ENCODE assay signal across 32 mouse cellular contexts in the genomic region with DNA sequence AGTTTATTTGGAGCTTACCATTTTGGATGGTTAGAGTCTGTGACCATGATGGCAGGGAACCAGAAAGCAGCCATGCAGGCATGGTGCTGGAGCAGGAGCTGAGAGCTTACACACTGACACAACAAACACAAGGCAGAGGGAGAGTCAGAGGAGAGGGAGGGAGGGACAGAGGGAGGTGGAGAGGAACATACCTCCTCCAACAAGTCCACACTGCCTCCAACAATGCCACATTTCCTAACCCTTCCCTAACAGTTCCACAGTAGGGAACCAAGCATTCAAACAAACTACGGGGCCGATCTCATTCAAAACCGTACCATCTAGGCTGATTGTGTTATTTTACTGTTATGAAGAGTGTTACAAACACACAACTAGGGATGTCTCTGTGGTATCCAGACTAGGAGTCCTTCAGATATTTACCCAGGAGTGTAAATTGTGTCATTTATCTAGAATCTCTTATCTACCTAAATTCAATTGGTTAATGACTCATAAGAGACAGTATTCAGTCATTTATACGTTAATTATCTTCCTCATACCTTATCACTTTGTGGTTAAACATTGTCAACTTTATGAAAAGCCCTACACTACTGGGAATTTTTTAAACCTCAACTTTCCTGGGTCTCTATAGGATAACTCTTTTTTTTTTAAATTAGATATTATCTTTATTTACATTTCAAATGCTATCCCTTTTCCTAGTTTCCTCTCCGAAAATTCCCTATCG. TPM values are rescaled to one million over a fixed set of nuclear protein-coding genes. Genes with fewer than 3 reads are reported as not detected.
DNase-seq lines count a peak whose midpoint lies in the region; ATAC-seq and TF ChIP-seq lines count a peak whose summit lies in the region.
"Had no signal": no experiment of that assay in that cellular context is flagged by ENCODE, and none has a peak within 500 bp of the region (broad histone marks: within the 10 kb centered on the region; RNA-seq: fewer than 3 reads in every experiment).

No protein-coding gene starts in this region.

- no peak for TF ChIP-seq RAD21 in MEL (IDR thresholded peaks at IDR 0.05; ENCODE audit: low read depth, low read length)

- TF ChIP-seq CTCF in MEL (IDR thresholded peaks at IDR 0.05 in 2 of 3, conservative IDR thresholded peaks at IDR 0.05 in 1 of 3; ENCODE audit: control insufficient read depth in 1 of 3, insufficient read depth in 1 of 3, low read depth in 2 of 3, low read length in 3 of 3, poor library complexity in 1 of 3, severe bottlenecking in 1 of 3), result no peak
- no peak for TF ChIP-seq CTCF in small intestine, adult 2 months (IDR thresholded peaks at IDR 0.05; ENCODE audit: extremely low read depth, insufficient read length, insufficient replicate concordance, low read depth, low read length)

- H3K27ac ChIP-seq in MEL (ENCODE audit: control insufficient read depth, low read depth, low read length), result no peak overlapping the region
- no peak overlapping the region for H3K27ac ChIP-seq in intestine, embryonic 14.5 days (ENCODE audit: low read depth)
- H3K27ac ChIP-seq in intestine, embryonic 16.5 days (ENCODE audit: low read length), result peak overlapping the region; percentile 69
- peak overlapping the region; percentile 59 for H3K27ac ChIP-seq in small intestine, adult 2 months (ENCODE audit: insufficient read depth, low read depth, low read length)
- H3K27ac ChIP-seq in hindbrain, embryonic 14.5 days, result no peak overlapping the region
- H3K27ac ChIP-seq: embryonic facial prominence, embryonic 13.5 days; embryonic facial prominence, embryonic 15.5 days; forebrain, embryonic 10.5 days; forebrain, embryonic 12.5 days had no signal

- peak in 1 of 2 experiments; percentile 16; a peak in 2 of 4 replicates for TF ChIP-seq EP300 in MEL (IDR thresholded peaks at IDR 0.05; ENCODE audit: low read depth in 1 of 2, low read length in 2 of 2)

- H3K27me3 ChIP-seq in MEL (ENCODE audit: control insufficient read depth in 1 of 2, insufficient read depth in 2 of 2, low read length in 2 of 2), result peaks cover 0 to 4% of the 10 kb centered on the region in 2 experiments; a peak in 2 of 4 replicates
- no peaks in the 10 kb centered on the region for H3K27me3 ChIP-seq in intestine, embryonic 14.5 days (replicated peaks; ENCODE audit: control insufficient read depth, insufficient read depth, low read length)
- H3K27me3 ChIP-seq in intestine, embryonic 16.5 days (replicated peaks; ENCODE audit: control insufficient read depth, insufficient read depth, low read length), result no peaks in the 10 kb centered on the region
- H3K27me3 ChIP-seq in small intestine, adult 2 months (ENCODE audit: control insufficient read depth, insufficient read depth, low read length), result no peaks in the 10 kb centered on the region; the same call in 1 of the 2 replicates
- H3K27me3 ChIP-seq in hindbrain, embryonic 14.5 days (ENCODE audit: control insufficient read depth, insufficient read depth, low read length), result no peaks in the 10 kb centered on the region
- H3K27me3 ChIP-seq: embryonic facial prominence, embryonic 13.5 days; embryonic facial prominence, embryonic 15.5 days; forebrain, embryonic 12.5 days; Patski had no signal

- no peak overlapping the region for H3K4me2 ChIP-seq in intestine, embryonic 14.5 days (ENCODE audit: low read length)
- no peak overlapping the region for H3K4me2 ChIP-seq in intestine, embryonic 16.5 days (ENCODE audit: low read depth, low read length)
- no peak overlapping the region for H3K4me2 ChIP-seq in hindbrain, embryonic 14.5 days (replicated peaks)
- H3K4me2 ChIP-seq: embryonic facial prominence, embryonic 13.5 days; embryonic facial prominence, embryonic 15.5 days; forebrain, embryonic 12.5 days had no signal

- H3K4me1 ChIP-seq in MEL (ENCODE audit: control insufficient read depth in 1 of 2, insufficient read depth in 2 of 2, low read length in 2 of 2), result no peaks in the 10 kb centered on the region
- no peaks in the 10 kb centered on the region for H3K4me1 ChIP-seq in intestine, embryonic 14.5 days (replicated peaks; ENCODE audit: control insufficient read depth, insufficient read depth, low read length)
- peaks cover 6% of the 10 kb centered on the region; the same call in 1 of the 2 replicates for H3K4me1 ChIP-seq in intestine, embryonic 16.5 days (ENCODE audit: control insufficient read depth, insufficient read depth, low read length)
- peaks cover 11% of the 10 kb centered on the region; the same call in 1 of the 2 replicates for H3K4me1 ChIP-seq in small intestine, adult 2 months (ENCODE audit: control insufficient read depth, insufficient read depth, insufficient read length, low read length)
- H3K4me1 ChIP-seq in hindbrain, embryonic 14.5 days (replicated peaks; ENCODE audit: control insufficient read depth, insufficient read depth, low read length), result no peaks in the 10 kb centered on the region
- H3K4me1 ChIP-seq: embryonic facial prominence, embryonic 13.5 days; embryonic facial prominence, embryonic 15.5 days; forebrain, embryonic 10.5 days; forebrain, embryonic 12.5 days had no signal

- DNase-seq in MEL (ENCODE audit: low read depth, low spot score), result no peak
- DNase-seq in intestine, embryonic 14.5 days (ENCODE audit: low spot score), result peak; percentile 38
- DNase-seq in adrenal gland, adult 18-20 months (ENCODE audit: low spot score in 2 of 2), result no peak
- DNase-seq in hindbrain, embryonic 14.5 days (ENCODE audit: low spot score), result no peak
- no peak for DNase-seq in frontal cortex, postnatal 10 days (ENCODE audit: low spot score in 2 of 2)
- DNase-seq: adrenal gland, adult 2 months; adrenal gland, postnatal 10 days; adrenal gland, postnatal 25 days; cerebellum, adult 11 months; cerebellum, adult 18-20 months; cerebellum, adult 8-10 months; cerebellum, adult 9-11 months; cerebellum, postnatal 14 days; cerebellum, postnatal 36 days; embryo, embryonic 11 days had no signal

- no peaks in the 10 kb centered on the region for H3K9me3 ChIP-seq in MEL (replicated peaks; ENCODE audit: insufficient read depth, low read length)
- no peaks in the 10 kb centered on the region for H3K9me3 ChIP-seq in intestine, embryonic 14.5 days (ENCODE audit: control insufficient read depth, low read length)
- no peaks in the 10 kb centered on the region for H3K9me3 ChIP-seq in intestine, embryonic 16.5 days (ENCODE audit: control insufficient read depth, low read length)
- no peaks in the 10 kb centered on the region for H3K9me3 ChIP-seq in hindbrain, embryonic 14.5 days (ENCODE audit: control insufficient read depth, low read length)
- H3K9me3 ChIP-seq: embryonic facial prominence, embryonic 13.5 days; embryonic facial prominence, embryonic 15.5 days; forebrain, embryonic 12.5 days had no signal

- no peak overlapping the region for H3K4me3 ChIP-seq in MEL (ENCODE audit: control insufficient read depth in 1 of 2, insufficient read depth in 1 of 2, low read depth in 2 of 2, low read length in 2 of 2)
- no peak overlapping the region for H3K4me3 ChIP-seq in intestine, embryonic 14.5 days (ENCODE audit: low read depth, low read length)
- H3K4me3 ChIP-seq in intestine, embryonic 16.5 days (ENCODE audit: low read length), result no peak overlapping the region
- H3K4me3 ChIP-seq in small intestine, adult 2 months (ENCODE audit: low read depth, low read length), result no peak overlapping the region
- no peak overlapping the region for H3K4me3 ChIP-seq in hindbrain, embryonic 14.5 days (replicated peaks; ENCODE audit: low read length)
- H3K4me3 ChIP-seq: embryonic facial prominence, embryonic 13.5 days; embryonic facial prominence, embryonic 15.5 days; erythroblast, embryonic 14.5 days; forebrain, embryonic 10.5 days; forebrain, embryonic 12.5 days had no signal

- no peak for ATAC-seq in intestine, embryonic 14.5 days (replicated peaks; ENCODE audit: low FRiP score, low TSS enrichment, low read depth)
- ATAC-seq in intestine, embryonic 16.5 days, result peak; percentile 74
- no peak for ATAC-seq in hindbrain, embryonic 14.5 days (ENCODE audit: low FRiP score)
- ATAC-seq: activated CD4-positive, CD25-positive, alpha-beta regulatory T cell, adult 4 months; forebrain, embryonic 14.5 days; forebrain, embryonic 16.5 days; Patski had no signal

- no peaks in the 10 kb centered on the region for H3K79me2 ChIP-seq in MEL (ENCODE audit: control insufficient read depth, insufficient read depth, low read length, poor library complexity)

- 0 out of 4 replicates have a peak, but pooled peaks cover 0 to 2% of the 10 kb centered on the region in 2 experiments for H3K36me3 ChIP-seq in MEL (ENCODE audit: control insufficient read depth in 1 of 2, insufficient read depth in 2 of 2, low read length in 2 of 2)
- H3K36me3 ChIP-seq in intestine, embryonic 14.5 days (ENCODE audit: control insufficient read depth, insufficient read depth, low read length), result no peaks in the 10 kb centered on the region
- no peaks in the 10 kb centered on the region for H3K36me3 ChIP-seq in intestine, embryonic 16.5 days (ENCODE audit: control insufficient read depth, insufficient read depth, low read length)
- no peaks in the 10 kb centered on the region for H3K36me3 ChIP-seq in small intestine, adult 2 months (ENCODE audit: control insufficient read depth, insufficient read depth, low read length)
- H3K36me3 ChIP-seq in hindbrain, embryonic 14.5 days (replicated peaks; ENCODE audit: control insufficient read depth, insufficient read depth), result no peaks in the 10 kb centered on the region
- H3K36me3 ChIP-seq: embryonic facial prominence, embryonic 13.5 days; embryonic facial prominence, embryonic 15.5 days; forebrain, embryonic 10.5 days; forebrain, embryonic 12.5 days had no signal

- TF ChIP-seq POLR2A in MEL (IDR thresholded peaks at IDR 0.05; ENCODE audit: control insufficient read depth in 1 of 2, insufficient read depth in 1 of 2, low read depth in 1 of 2, low read length in 2 of 2, poor library complexity in 1 of 2), result no peak
- TF ChIP-seq POLR2A in small intestine, adult 2 months (IDR thresholded peaks at IDR 0.05; ENCODE audit: low read depth, low read length), result no peak

- no peak overlapping the region for H3K9ac ChIP-seq in MEL (ENCODE audit: control insufficient read depth, low read depth, low read length, poor library complexity, severe bottlenecking)
- no peak overlapping the region for H3K9ac ChIP-seq in intestine, embryonic 14.5 days (ENCODE audit: low read length)
- H3K9ac ChIP-seq in intestine, embryonic 16.5 days (ENCODE audit: low read depth, low read length), result no peak overlapping the region
- H3K9ac ChIP-seq in hindbrain, embryonic 14.5 days, result no peak overlapping the region
- H3K9ac ChIP-seq: embryonic facial prominence, embryonic 13.5 days; embryonic facial prominence, embryonic 15.5 days; forebrain, embryonic 12.5 days had no signal

- WGBS in intestine, embryonic 14.5 days, result 86% methylated on average over 6 of the region's 6 CpGs
- WGBS in intestine, embryonic 16.5 days, result 68% methylated on average over 6 of the region's 6 CpGs
- WGBS in small intestine, adult 2 months, result 31% methylated on average over 6 of the region's 6 CpGs
- 86% methylated on average over 6 of the region's 6 CpGs for WGBS in hindbrain, embryonic 14.5 days

RNA-seq across cellular contexts. Expression of a gene that starts 18.3 kb away (rescaled TPM):
- total RNA-seq in MEL (2012; rRNA removed), result 366 and 487 TPM in 2 replicates
- polyA plus RNA-seq in MEL (2012; ENCODE audit: insufficient read depth in 1 of 2, insufficient read length in 2 of 2, low read depth in 1 of 2, low replicate concordance in 2 of 2, missing spikeins in 1 of 2), result 100 to 1,000 TPM in 1 of 2 experiments, not detected in 1; 395 TPM
- polyA plus RNA-seq in intestine, embryonic 14.5 days (2014; fragmentation: Nextera tagmentation; extraction: Ambion mirVana), result 551 and 575 TPM in 2 replicates
- polyA plus RNA-seq in intestine, embryonic 16.5 days (2015; fragmentation: Nextera tagmentation; extraction: Ambion mirVana), result 666 and 671 TPM in 2 replicates
- 67.4 and 181 TPM in 2 replicates for polyA plus RNA-seq in small intestine, adult 2 months (2012; rRNA removed)
- 100 to 1,000 TPM; 260 to 272 TPM for total RNA-seq in adrenal gland, adult 18-20 months (2021)
- polyA plus RNA-seq in hindbrain, embryonic 14.5 days (2014; fragmentation: Nextera tagmentation; extraction: Ambion mirVana), result 300 and 316 TPM in 2 replicates

RNA-seq across cellular contexts. Expression of a gene that starts 34.4 kb away (rescaled TPM):
- total RNA-seq in MEL (2012; rRNA removed), result not detected in 2 replicates
- not detected for polyA plus RNA-seq in MEL (2012; ENCODE audit: insufficient read depth in 1 of 2, insufficient read length in 2 of 2, low read depth in 1 of 2, low replicate concordance in 2 of 2, missing spikeins in 1 of 2)
- not detected in 2 replicates for polyA plus RNA-seq in intestine, embryonic 14.5 days (2014; fragmentation: Nextera tagmentation; extraction: Ambion mirVana)
- polyA plus RNA-seq in intestine, embryonic 16.5 days (2015; fragmentation: Nextera tagmentation; extraction: Ambion mirVana), result not detected in 2 replicates
- not detected in 2 replicates for polyA plus RNA-seq in small intestine, adult 2 months (2012; rRNA removed)
- not detected for total RNA-seq in adrenal gland, adult 18-20 months (2021)
- polyA plus RNA-seq in hindbrain, embryonic 14.5 days (2014; fragmentation: Nextera tagmentation; extraction: Ambion mirVana), result not detected in 2 replicates
- total RNA-seq: adrenal gland, adult 2 months; adrenal gland, postnatal 10 days; adrenal gland, postnatal 25 days; adrenal gland, postnatal 4 days; common myeloid progenitor, adult 5-6 weeks; ES-E14 had no signal
- polyA plus RNA-seq: activated CD4-positive, CD25-positive, alpha-beta regulatory T cell, adult 4 months; adrenal gland, adult 2 months; brain, embryonic 14.5 days; C2C12; embryonic facial prominence, embryonic 11.5 days; embryonic facial prominence, embryonic 13.5 days; embryonic facial prominence, embryonic 15.5 days; erythroblast, embryonic 14.5 days; forebrain, embryonic 10.5 days; forebrain, embryonic 12.5 days; forebrain, embryonic 14.5 days; forebrain, embryonic 16.5 days; Patski had no signal

RNA-seq across cellular contexts. Expression of a gene that starts 58.5 kb away (rescaled TPM):
- not detected in 2 replicates for total RNA-seq in MEL (2012; rRNA removed)
- polyA plus RNA-seq in MEL (2012; ENCODE audit: insufficient read depth in 1 of 2, insufficient read length in 2 of 2, low read depth in 1 of 2, low replicate concordance in 2 of 2, missing spikeins in 1 of 2), result not detected
- polyA plus RNA-seq in intestine, embryonic 14.5 days (2014; fragmentation: Nextera tagmentation; extraction: Ambion mirVana), result 5.7 and 6.1 TPM in 2 replicates
- polyA plus RNA-seq in intestine, embryonic 16.5 days (2015; fragmentation: Nextera tagmentation; extraction: Ambion mirVana), result 13.3 and 14.1 TPM in 2 replicates
- 3.2 and 13.4 TPM in 2 replicates for polyA plus RNA-seq in small intestine, adult 2 months (2012; rRNA removed)
- 10 to 100 TPM in 1 of 2 experiments, 1 to 10 TPM in 1; 9.7 to 14.0 TPM for total RNA-seq in adrenal gland, adult 18-20 months (2021)
- 0.07 and 0.21 TPM in 2 replicates for polyA plus RNA-seq in hindbrain, embryonic 14.5 days (2014; fragmentation: Nextera tagmentation; extraction: Ambion mirVana)
- total RNA-seq: common myeloid progenitor, adult 5-6 weeks had no signal
- polyA plus RNA-seq: erythroblast, embryonic 14.5 days; forebrain, embryonic 10.5 days; forebrain, embryonic 12.5 days; forebrain, embryonic 14.5 days; forebrain, embryonic 16.5 days had no signal

Comparison
In these comparisons a context has a peak if more than half of its experiments do, and no peak if none do; other contexts are left out.
1. H3K27ac ChIP-seq: peak in intestine, embryonic 16.5 days (single experiment) and small intestine, adult 2 months (single experiment); none in MEL (single experiment), intestine, embryonic 14.5 days (single experiment) and hindbrain, embryonic 14.5 days (single experiment).